Mouse (Mus musculus): ENCODE results near the gene Abcg8.

DNA sequence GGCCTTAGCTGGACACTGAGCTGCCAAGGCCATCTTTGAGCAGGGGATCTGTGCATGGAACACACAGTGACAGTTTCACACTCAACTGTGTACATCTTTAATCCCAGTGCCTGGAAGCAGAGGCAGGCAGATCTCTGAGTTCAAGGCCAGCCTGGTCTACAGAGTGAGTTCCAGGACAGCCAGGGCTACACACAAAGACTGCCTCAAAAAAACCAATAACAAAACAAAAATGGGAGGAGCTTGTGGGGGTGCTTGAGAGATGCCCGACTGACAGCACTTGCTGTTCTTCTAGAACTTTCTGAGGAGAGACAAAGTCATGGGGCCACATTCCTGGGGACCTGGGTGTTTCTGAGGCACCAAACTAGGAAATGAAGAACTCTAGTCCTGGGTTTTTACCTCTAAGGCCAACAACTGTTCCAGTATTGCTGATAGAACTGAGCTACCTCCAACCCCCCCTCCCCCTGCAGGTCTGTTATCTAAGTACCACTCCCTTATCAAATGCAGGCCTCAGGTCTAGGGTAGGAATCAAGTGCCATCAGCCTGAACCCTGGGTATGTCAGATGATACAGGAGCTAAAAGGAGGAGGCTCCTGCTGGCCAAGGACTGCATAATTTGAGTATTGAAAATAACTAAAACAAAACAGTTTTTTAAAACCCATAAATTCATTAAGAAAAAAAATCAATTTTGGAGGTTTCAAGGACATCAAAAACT is 52.3 kb downstream of the Abcg8 start:
- TF ChIP-seq CTCF (IDR thresholded peaks at IDR 0.05; ENCODE audit: control insufficient read depth, insufficient read depth, insufficient read length) (no peak), MYOG (IDR thresholded peaks at IDR 0.05; ENCODE audit: control insufficient read depth, extremely low read depth, insufficient read length) (no peak), USF1 (IDR thresholded peaks at IDR 0.05; ENCODE audit: low read depth) (no peak), MAX (IDR thresholded peaks at IDR 0.05) (no peak), CEBPB (IDR thresholded peaks at IDR 0.05; ENCODE audit: low read depth) (no peak), MYOD1 (IDR thresholded peaks at IDR 0.05; ENCODE audit: control insufficient read depth, insufficient read length, low read depth) (no peak)
